Mouse (Mus musculus): ENCODE measurements around the gene Cyp4a32. TPM values are rescaled to one million over a fixed set of nuclear protein-coding genes. Genes with fewer than 3 reads are reported as not detected.
"Not testable (repeated sequence)": the region's sequence is repeated elsewhere in the genome, so short reads cannot be mapped to it uniquely, and the experiment has no call there.

Cyp4a32 gene
- polyA plus RNA-seq, 1 experiment from 2014 or later = not detected

GRCm38 (mm10) chr4:115596824-115597336 is 3.9 kb upstream of the Cyp4a32 start:
- ATAC-seq (ENCODE audit: low read depth) = no peak
- no peak overlapping the region for H3K9ac ChIP-seq
- H3K9me3 ChIP-seq (replicated peaks) = no peaks in the 10 kb centered on the region
- H3K4me3 ChIP-seq (replicated peaks) = no peak overlapping the region
- H3K36me3 ChIP-seq = no peaks in the 10 kb centered on the region
- H3K4me2 ChIP-seq = no peak overlapping the region
- H3K27ac ChIP-seq = no peak overlapping the region
- DNase-seq = no peak
- no peaks in the 10 kb centered on the region for H3K27me3 ChIP-seq
- WGBS (ENCODE audit: insufficient replicate concordance) = 53% methylated on average over 2 of the region's 2 CpGs
- no peaks in the 10 kb centered on the region for H3K4me1 ChIP-seq (replicated peaks)

DNA sequence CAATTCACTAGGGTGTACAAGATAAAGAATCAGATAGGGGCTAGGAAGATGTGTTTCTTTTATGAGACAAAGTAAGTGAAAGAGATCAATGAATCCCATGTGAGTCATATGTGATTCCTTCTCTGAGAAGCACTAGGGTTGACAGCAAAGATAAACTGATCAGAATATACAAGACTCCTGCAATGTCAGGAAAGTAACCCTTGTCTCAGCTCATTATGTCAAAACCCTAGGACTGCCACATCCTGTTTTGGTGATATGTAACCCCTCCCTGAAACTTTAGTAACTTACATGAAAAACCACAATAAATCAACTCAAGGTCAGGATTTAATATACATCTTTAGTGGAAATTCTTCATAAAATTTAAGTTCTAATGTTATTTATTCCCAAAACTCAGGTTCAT is 13.2 kb downstream of the Cyp4a32 start:
- H3K9me3 ChIP-seq (replicated peaks) = no peaks in the 10 kb centered on the region
- DNase-seq (no peak), ATAC-seq (ENCODE audit: low read depth) (no peak)
- no peaks in the 10 kb centered on the region for H3K36me3 ChIP-seq
- no peak overlapping the region for H3K9ac ChIP-seq
- no peaks in the 10 kb centered on the region for H3K4me1 ChIP-seq (replicated peaks)
- no peak overlapping the region for H3K27ac ChIP-seq
- H3K27me3 ChIP-seq = no peaks in the 10 kb centered on the region
- no peak overlapping the region for H3K4me3 ChIP-seq (replicated peaks)
- no peak overlapping the region for H3K4me2 ChIP-seq

DNA sequence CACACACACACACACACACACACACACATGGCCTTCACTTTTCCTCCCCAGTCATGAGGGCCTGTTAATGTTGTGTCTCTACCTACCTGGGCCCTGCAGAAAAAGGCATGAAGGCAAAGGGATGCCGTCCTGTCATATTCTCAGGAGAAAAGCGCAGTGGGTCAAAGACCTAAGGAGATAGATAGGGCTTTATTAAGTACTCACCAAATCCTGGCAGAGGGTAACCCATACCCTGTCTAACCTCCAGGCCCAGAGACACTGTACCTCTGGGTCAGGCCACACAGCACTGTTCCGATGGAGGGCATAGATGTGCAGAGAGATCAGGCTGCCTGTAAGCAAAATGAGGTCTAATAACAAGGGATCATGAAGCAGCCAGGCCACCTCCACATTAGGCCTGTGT is 24.8 kb downstream of the Cyp4a32 start:
- not testable (repeated sequence) for ATAC-seq (ENCODE audit: low read depth)

GRCm38 (mm10) chr4:115642967-115643754 is 42.4 kb downstream of the Cyp4a32 start:
- 17% methylated on average over 5 of the region's 5 CpGs for WGBS (ENCODE audit: insufficient replicate concordance)
- DNase-seq (no peak), ATAC-seq (ENCODE audit: low read depth) (no peak)
- Histone ChIP-seq H3K9me3 (replicated peaks) (no peaks in the 10 kb centered on the region), H3K4me3 (replicated peaks) (no peak overlapping the region), H3K4me1 (replicated peaks) (no peaks in the 10 kb centered on the region), H3K36me3 (no peaks in the 10 kb centered on the region), H3K27ac (no peak overlapping the region; the same call in 1 of the 2 replicates), H3K4me2 (no peak overlapping the region), H3K9ac (no peak overlapping the region), H3K27me3 (no peaks in the 10 kb centered on the region)

More for the DNA sequence above, 24.8 kb downstream of the Cyp4a32 start:
- not testable (repeated sequence) for H3K9ac ChIP-seq; H3K4me3 ChIP-seq (replicated peaks); DNase-seq; H3K4me2 ChIP-seq; H3K27me3 ChIP-seq; H3K27ac ChIP-seq; H3K4me1 ChIP-seq (replicated peaks); H3K9me3 ChIP-seq (replicated peaks); H3K36me3 ChIP-seq
- WGBS (ENCODE audit: insufficient replicate concordance) = 81% methylated on average over 3 of the region's 3 CpGs

DNA sequence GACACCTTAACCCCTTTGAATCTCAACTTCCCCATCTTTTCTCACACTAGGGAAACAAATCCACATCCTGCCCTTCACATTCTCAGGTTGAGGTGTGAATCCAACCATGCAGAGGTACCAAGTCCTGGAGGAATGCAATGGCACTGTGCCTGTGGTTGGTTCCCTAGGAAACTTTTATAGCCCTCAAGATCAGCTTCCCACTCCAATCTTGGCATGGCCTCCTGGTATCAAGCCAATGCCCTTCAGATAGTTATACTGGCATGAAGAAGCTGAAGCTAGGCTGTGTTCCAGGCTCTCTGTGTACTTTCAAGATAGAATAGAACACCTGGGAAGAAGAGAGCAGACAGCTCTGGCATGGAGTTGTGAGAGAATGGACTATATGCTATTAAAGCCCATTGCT is 44.6 kb downstream of the Cyp4a32 start:
- Histone ChIP-seq H3K9ac (no peak overlapping the region), H3K4me3 (replicated peaks) (no peak overlapping the region), H3K36me3 (no peaks in the 10 kb centered on the region), H3K9me3 (replicated peaks) (no peaks in the 10 kb centered on the region), H3K4me2 (no peak overlapping the region), H3K27me3 (no peaks in the 10 kb centered on the region), H3K4me1 (replicated peaks) (no peaks in the 10 kb centered on the region), H3K27ac (no peak overlapping the region)
- DNase-seq (no peak), ATAC-seq (ENCODE audit: low read depth) (no peak)

GRCm38 (mm10) chr4:115647580-115647979 is 46.8 kb downstream of the Cyp4a32 start, which contains the start of gene Cyp4b1:
Cyp4b1 (minus strand) TSS chr4:115647723.
- ATAC-seq (ENCODE audit: low read depth) = no peak
- H3K36me3 ChIP-seq = no peaks in the 10 kb centered on the region
- H3K4me3 ChIP-seq (replicated peaks) = no peak within 1 kb of the TSS
- DNase-seq = no peak
- H3K9ac ChIP-seq = no peak within 1 kb of the TSS
- H3K27me3 ChIP-seq = no peaks in the 10 kb centered on the region
- 72% methylated on average over 9 of the region's 9 CpGs for WGBS (ENCODE audit: insufficient replicate concordance)
- H3K4me2 ChIP-seq = no peak within 1 kb of the TSS
- no peaks in the 10 kb centered on the region for H3K9me3 ChIP-seq (replicated peaks)
- no peaks in the 10 kb centered on the region for H3K4me1 ChIP-seq (replicated peaks)
- no peak within 1 kb of the TSS for H3K27ac ChIP-seq

DNA sequence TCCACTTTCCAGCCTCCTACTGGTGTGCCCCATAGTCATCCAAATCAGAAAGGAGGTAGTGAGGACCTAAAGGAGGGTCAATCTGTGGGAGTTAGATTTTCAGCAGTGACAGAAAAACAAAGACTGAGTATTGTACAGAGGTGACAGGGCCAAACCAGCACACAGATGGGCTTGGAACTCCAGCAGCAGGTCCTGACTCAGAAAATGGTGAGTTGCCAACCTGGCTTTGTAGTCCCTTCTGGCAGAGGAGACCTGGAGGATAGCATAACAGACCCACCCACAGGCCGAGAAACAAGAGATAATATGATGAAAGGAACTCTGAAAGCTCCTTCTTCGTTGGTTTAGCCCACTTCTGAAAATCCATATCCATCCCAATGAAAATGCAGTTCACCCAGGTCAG is 48.0 kb downstream of the Cyp4a32 start:
- Histone ChIP-seq H3K27ac (no peak overlapping the region), H3K4me3 (replicated peaks) (no peak overlapping the region), H3K4me2 (no peak overlapping the region), H3K36me3 (no peaks in the 10 kb centered on the region), H3K27me3 (no peaks in the 10 kb centered on the region), H3K9me3 (replicated peaks) (no peaks in the 10 kb centered on the region), H3K9ac (no peak overlapping the region), H3K4me1 (replicated peaks) (no peaks in the 10 kb centered on the region)
- DNase-seq = no peak
- no peak for ATAC-seq (ENCODE audit: low read depth)
- 39% methylated on average over 2 of the region's 2 CpGs for WGBS (ENCODE audit: insufficient replicate concordance)

- no peak overlapping the region for H3K27ac ChIP-seq
- DNase-seq (no peak), ATAC-seq (ENCODE audit: low read depth) (no peak)
- H3K4me2 ChIP-seq = no peak overlapping the region
- no peak overlapping the region for H3K9ac ChIP-seq
- no peak overlapping the region for H3K4me3 ChIP-seq (replicated peaks)
- no peaks in the 10 kb centered on the region for H3K9me3 ChIP-seq (replicated peaks)
- no peaks in the 10 kb centered on the region for H3K36me3 ChIP-seq
- no peaks in the 10 kb centered on the region for H3K4me1 ChIP-seq (replicated peaks)
- no peaks in the 10 kb centered on the region for H3K27me3 ChIP-seq
These were observed 48.6 kb downstream of the Cyp4a32 start for GRCm38 (mm10) chr4:115649344-115649743.

- no peaks in the 10 kb centered on the region for H3K36me3 ChIP-seq
- no peaks in the 10 kb centered on the region for H3K27me3 ChIP-seq
- no peak overlapping the region for H3K4me3 ChIP-seq (replicated peaks)
- H3K27ac ChIP-seq = no peak overlapping the region
- H3K9me3 ChIP-seq (replicated peaks) = no peaks in the 10 kb centered on the region
- H3K4me2 ChIP-seq = no peak overlapping the region
- no peak overlapping the region for H3K9ac ChIP-seq
- no peaks in the 10 kb centered on the region for H3K4me1 ChIP-seq (replicated peaks)
- WGBS (ENCODE audit: insufficient replicate concordance) = 69% methylated on average over 5 of the region's 5 CpGs
- DNase-seq (no peak), ATAC-seq (ENCODE audit: low read depth) (no peak)
These were observed 50.1 kb downstream of the Cyp4a32 start for GRCm38 (mm10) chr4:115650866-115651265.

- not testable (repeated sequence) for H3K4me2 ChIP-seq; H3K9me3 ChIP-seq (replicated peaks); H3K4me1 ChIP-seq (replicated peaks); ATAC-seq (ENCODE audit: low read depth); H3K27me3 ChIP-seq; H3K9ac ChIP-seq; H3K36me3 ChIP-seq; DNase-seq; H3K4me3 ChIP-seq (replicated peaks); H3K27ac ChIP-seq
- 46% methylated on average over 7 of the region's 7 CpGs for WGBS (ENCODE audit: insufficient replicate concordance)
These were observed 55.2 kb downstream of the Cyp4a32 start for GRCm38 (mm10) chr4:115655841-115656534.

- H3K9ac ChIP-seq; H3K9me3 ChIP-seq (replicated peaks); H3K36me3 ChIP-seq; H3K4me1 ChIP-seq (replicated peaks); H3K4me2 ChIP-seq; H3K27ac ChIP-seq; H3K27me3 ChIP-seq; ATAC-seq (ENCODE audit: low read depth); H3K4me3 ChIP-seq (replicated peaks); DNase-seq: not testable (repeated sequence)
- WGBS (ENCODE audit: insufficient replicate concordance) = 35% methylated on average over 1 of the region's 1 CpGs
These were observed 55.8 kb downstream of the Cyp4a32 start for GRCm38 (mm10) chr4:115656535-115656922.

Data from liver, embryonic 13.5 days (tissue).